Mouse (Mus musculus) layer of hippocampus, postnatal 25 days (tissue): Measurements from ENCODE around the gene Rnf2. TPM values are rescaled to one million over a fixed set of nuclear protein-coding genes. Genes with fewer than 3 reads are reported as not detected.
"Not testable (repeated sequence)": the region's sequence is repeated elsewhere in the genome, so short reads cannot be mapped to it uniquely, and the experiment has no call there.

ENCODE experiments used
- DNase-seq, 2 experiments: peaks; one replicate each; pipeline ENCODE4 v3.0.0; 2022; ENCODE audit warnings: mixed read lengths in 2 of 2, low spot score in 1 of 2; ENCODE audit errors: extremely low spot score in 1 of 2
- total RNA-seq, 2 experiments: library from RNA; stranded (reverse); gene quantifications; 2 replicates each; pipeline ENCODE4 v1.2.3; 2021

The Rnf2 gene
- total RNA-seq, 2 experiments from 2014 or later = 39.1 to 44.7 TPM

- DNase-seq = no peak
Observed at GRCm38 (mm10) chr1:151492419-151492818, 8.3 kb downstream of the Rnf2 start.

DNA sequence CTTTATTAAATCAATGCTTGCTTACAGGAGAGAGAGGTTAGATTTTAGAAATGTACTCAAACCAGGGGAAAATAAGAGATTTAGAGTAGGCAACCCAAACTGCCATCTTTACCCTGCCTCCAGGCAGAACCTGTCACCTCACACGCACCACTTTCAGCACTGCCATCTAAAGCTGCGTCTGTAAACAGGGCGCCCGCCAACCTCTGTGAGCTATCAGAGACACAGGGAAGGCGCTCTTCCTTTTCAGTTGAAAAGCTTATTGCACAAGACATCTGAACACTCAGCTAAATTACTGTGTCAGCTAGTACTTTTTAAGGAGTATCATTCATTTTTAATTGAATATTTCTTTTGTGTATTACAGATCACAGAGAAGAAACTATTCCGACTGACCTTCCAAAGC is 10.9 kb downstream of the Rnf2 start:
- DNase-seq = no peak

- no peak for DNase-seq
Observed at GRCm38 (mm10) chr1:151484754-151485153, 16.0 kb downstream of the Rnf2 start.

DNA sequence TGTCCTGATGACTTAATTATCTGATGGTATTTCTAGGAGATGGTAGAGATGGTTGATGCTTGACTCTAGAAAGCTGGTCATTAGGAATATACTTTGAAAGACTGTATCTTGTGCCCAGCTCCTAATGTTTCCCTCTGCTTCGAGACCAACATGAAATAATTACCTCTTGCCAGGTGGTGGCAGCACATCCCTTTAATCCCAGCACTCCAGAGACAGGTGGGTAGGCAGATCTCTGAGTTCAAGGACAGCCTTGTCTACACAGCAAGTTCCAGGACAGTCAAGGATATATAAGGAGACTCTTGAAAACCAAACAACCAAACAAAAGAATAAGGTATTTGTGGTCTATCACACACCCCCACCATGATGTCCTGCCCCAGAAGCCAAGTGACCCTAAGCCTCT is 17.2 kb downstream of the Rnf2 start:
- peak in 1 of 2 experiments; percentile 18 for DNase-seq

GRCm38 (mm10) chr1:151482497-151482896 is 18.3 kb downstream of the Rnf2 start:
- no peak for DNase-seq

- DNase-seq = not testable (repeated sequence)
Observed at GRCm38 (mm10) chr1:151472386-151472785, 28.4 kb downstream of the Rnf2 start.

DNA sequence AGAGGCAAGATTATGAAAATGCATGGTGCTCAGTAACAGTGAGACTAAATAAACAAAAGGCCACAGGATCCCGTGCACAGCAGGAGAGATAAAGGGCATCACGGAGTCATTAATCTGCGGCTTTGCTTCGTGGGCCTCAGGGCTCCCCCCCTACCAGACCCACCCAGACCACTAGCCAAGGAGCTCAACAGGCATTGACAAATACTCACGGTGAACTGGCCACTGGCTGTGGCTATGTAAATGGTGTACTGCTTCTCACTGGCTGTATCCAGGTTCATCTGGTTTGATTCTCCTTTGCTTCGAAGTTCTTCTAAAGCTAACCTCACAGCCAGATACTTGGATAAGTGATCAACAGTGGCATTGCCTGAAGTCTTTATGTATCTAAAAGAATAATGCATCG is 29.3 kb downstream of the Rnf2 start:
- DNase-seq = no peak

GRCm38 (mm10) chr1:151466571-151466970 is 34.2 kb downstream of the Rnf2 start:
- DNase-seq = no peak

GRCm38 (mm10) chr1:151464914-151465313 is 35.8 kb downstream of the Rnf2 start:
- DNase-seq = no peak

DNA sequence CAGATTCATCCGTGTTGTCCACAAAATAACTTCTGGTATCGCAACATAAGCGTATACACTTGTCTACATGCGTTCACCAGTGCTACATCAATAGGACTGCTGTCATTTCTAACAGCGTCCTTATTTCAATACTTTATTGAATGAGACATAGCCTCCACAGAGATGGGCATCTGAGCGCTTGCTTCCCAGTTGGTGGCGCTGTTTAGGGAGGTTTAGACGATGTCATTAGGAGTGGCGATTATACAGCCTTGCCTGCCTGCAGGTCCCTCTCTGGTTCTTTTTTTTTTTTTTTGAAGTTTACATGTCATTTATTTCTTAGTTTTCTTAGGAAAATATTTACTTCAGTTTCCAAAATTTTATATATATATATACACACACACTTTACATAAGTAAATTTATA is 39.5 kb downstream of the Rnf2 start:
- peak in 1 of 2 experiments; percentile 9 for DNase-seq

DNA sequence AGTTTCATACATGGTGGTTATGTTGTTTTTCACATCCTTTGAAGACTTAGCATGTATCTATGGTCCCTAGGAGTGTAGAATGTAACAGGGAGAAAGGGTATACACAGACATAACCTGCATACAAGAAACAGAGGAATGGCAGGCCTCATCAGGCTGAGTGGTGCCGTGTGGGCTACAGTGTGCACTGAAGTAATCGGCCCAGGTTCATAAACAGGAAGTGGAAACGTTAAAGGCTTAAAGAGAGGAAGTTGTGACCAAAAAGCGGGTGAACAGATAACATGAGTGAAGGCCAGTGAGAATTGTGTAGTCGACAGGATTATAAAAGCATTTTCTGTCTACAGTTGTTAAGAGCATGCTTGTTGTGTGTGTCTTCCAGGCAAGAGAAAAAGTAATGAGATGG is 43.7 kb downstream of the Rnf2 start:
- no peak for DNase-seq

DNA sequence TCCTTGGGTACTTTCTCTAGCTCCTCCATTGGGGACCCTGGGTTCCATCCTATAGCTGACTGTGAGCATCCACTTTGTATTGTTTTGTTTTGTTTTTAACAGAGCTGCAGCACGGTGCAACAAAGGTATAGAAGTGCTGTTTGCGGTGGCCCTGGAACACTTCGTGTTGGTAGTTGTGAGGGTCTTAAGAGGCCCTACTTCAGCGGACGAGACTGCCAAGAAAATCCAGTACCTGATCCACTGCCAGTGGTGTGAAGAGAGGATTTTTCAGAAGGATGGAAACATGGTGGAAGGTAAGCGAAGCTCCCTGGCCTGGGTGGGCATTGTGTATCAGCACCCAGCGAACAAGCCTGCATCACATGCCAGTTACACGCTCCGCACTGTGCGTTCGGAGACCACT is 48.8 kb downstream of the Rnf2 start:
- no peak for DNase-seq

DNA sequence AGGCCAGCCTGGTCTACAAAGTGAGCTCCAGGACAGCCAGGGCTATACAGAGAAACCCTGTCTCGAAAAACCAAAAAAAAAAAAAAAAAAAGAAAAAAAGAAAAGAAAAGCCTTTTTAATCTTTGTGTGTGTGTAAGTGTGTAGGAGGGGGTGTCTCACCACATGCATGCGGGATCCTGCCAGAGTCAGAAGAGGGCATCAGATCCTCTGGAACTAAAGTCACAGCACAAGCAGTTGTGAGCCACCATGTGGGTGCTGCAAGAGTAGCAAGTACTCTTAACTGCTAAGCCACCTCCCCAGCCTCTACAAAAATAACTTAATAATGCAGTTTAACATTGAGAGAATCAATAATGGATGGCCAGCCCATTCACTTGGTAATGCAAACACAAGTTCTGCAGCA is 49.9 kb downstream of the Rnf2 start:
- no peak for DNase-seq

DNA sequence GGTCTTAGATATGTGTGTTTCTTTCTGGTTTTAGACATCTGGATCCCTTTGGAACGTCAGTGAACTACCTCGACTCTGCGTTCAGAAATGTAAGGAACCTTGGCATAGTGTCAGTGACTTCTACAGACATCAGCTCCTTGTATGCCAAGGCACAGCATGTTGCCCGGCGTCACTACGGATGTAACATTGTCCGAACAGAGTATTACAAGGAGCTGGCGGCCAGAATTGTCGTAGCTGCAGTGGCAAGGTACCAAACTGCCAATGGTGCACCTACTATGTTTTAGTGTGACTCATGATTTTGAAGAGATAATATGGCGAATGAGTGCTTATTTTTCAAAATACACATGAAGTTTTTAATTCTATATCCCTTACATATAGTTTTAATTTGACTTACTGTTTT is 50.9 kb downstream of the Rnf2 start:
- no peak for DNase-seq

- DNase-seq = no peak
Observed at GRCm38 (mm10) chr1:151435431-151435830, 65.3 kb downstream of the Rnf2 start.

GRCm38 (mm10) chr1:151429316-151429715 is 71.4 kb downstream of the Rnf2 start:
- DNase-seq = no peak

DNA sequence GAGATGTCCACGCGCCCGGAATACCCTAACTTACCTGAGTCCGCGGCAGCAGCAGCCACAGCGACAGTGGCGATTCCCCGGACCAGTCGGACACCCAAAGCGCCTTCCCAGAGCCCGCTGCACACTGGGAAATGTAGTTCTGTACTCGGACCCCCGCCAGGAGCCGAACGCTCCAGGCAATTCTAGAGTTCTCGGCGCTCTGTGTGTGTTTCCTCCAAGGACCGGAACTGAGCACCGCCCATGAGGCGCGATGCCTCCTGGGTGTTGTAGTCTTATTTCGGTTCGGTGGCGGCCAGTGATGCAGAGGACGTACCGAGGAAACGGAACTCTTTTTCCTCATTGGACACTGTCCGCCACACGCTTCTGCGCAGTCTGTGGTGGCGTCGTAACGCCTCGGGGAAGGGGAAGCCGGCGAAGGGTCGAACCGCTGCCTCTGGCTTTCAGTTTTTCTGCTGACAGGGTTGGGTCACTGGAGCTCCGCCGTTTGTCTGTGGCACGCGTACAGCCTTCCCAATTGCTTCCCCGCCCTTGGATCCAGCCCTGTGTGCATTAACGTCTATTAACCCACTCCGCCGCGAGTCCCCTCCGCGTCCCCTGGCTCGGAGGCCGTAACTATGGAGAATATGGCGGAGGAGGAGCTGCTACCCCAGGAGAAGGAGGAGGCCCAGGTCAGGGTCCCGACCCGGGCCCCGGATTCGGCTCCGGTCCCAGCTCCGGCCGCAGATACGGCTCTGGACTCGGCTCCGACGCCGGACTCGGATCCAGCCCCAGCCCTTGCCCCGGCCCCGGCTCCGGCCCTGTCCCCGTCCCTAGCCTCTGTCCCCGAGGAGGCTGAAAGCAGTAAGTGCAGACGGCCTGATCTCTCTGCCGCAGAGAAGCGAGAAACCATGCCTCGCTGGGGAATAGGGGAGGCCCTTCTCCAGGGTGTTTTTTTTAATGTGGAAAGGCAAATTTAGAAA is 72.2 kb downstream of the Rnf2 start, which contains the start of the genes Swt1 and Trmt1l:
TSS of gene Swt1 (minus strand) at position 193 of the 959 bp plus-strand sequence.
TSS of gene Trmt1l (plus strand) at position 280 of the 959 bp plus-strand sequence.
- peak; percentile 92 to 94 for DNase-seq

DNA sequence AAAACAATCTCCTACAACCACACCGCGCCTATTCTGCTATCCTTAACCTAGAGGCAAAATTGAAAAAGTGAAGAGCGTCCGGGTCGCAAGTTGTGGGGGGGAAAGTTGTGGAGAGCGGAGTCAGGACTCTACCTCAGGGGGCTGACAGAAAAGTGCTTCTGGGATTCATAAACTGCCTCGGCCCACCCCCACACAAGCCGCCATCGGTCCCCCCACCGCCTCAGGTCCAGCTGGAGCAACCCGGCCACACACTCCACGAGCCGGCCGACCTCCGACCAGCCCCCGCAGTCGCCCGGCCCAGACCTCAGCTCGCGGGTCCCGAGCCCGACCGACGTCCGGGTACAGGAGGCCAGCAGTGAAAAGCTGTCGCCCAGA is 72.9 kb downstream of the Rnf2 start:
- DNase-seq = no peak

DNA sequence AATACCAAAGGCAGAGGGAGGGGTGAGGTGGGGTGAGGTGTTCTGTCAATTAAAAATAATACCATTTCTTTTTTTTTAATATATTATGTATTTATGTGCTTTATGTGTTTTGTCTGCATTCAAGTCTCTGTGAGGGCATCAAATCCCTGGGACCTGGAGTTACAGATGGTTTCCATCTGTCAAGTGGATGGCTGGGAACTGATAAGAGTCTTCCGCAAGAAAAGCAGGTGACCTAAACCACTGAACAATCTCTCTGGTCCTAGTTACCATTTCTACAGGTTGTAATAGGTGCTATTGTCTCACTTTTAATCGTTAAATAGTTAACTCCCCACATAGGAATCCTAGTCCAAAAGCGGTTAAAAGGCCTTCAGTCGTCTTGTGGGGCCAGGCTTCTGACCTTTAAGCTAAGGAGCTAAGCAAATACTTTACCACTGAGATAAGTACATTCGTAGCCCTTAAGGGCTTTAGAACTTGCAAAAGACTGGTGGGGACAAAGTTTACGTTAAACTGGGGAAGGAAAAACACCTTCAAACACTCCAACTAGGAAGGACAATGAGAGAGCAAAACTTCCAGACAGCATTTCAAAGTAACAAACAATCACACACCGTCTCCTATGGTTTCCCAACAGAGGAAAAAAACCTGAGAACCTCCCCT is 73.7 kb downstream of the Rnf2 start:
- DNase-seq = no peak

GRCm38 (mm10) chr1:151422178-151422577 is 78.6 kb downstream of the Rnf2 start:
- DNase-seq = no peak

- DNase-seq = no peak
Observed at GRCm38 (mm10) chr1:151409827-151410226, 90.9 kb downstream of the Rnf2 start.
